Mouse (Mus musculus): Measurements from ENCODE around the gene Ak7. TPM values are rescaled to one million over a fixed set of nuclear protein-coding genes. Genes with fewer than 3 reads are reported as not detected.

The Ak7 gene
- polyA plus RNA-seq, 1 experiment from 2014 or later = 0.09 TPM

GRCm38 (mm10) chr12:105789885-105790284 lies 84.1 kb downstream of the Ak7 start:
- H3K9ac ChIP-seq (replicated peaks) = no peak overlapping the region
- no peak for ATAC-seq (ENCODE audit: insufficient number of reproducible peaks, insufficient read depth, low FRiP score, low TSS enrichment, low read depth)
- H3K36me3 ChIP-seq = peaks cover 10% of the 10 kb centered on the region; the same call in 1 of the 2 replicates
- no peak overlapping the region for H3K4me2 ChIP-seq
- WGBS = 90% methylated on average over 6 of the region's 6 CpGs
- H3K27me3 ChIP-seq = no peaks in the 10 kb centered on the region
- H3K9me3 ChIP-seq = no peaks in the 10 kb centered on the region
- no peak overlapping the region for H3K27ac ChIP-seq
- peaks cover 15% of the 10 kb centered on the region for H3K4me1 ChIP-seq (replicated peaks)
- H3K4me3 ChIP-seq (replicated peaks) = no peak overlapping the region

- Histone ChIP-seq H3K9me3 (no peaks in the 10 kb centered on the region), H3K4me3 (replicated peaks) (no peak overlapping the region), H3K4me1 (replicated peaks) (no peaks in the 10 kb centered on the region), H3K36me3 (peaks cover 18% of the 10 kb centered on the region), H3K4me2 (no peak overlapping the region), H3K27ac (no peak overlapping the region), H3K27me3 (no peaks in the 10 kb centered on the region), H3K9ac (replicated peaks) (no peak overlapping the region)
- ATAC-seq (ENCODE audit: insufficient number of reproducible peaks, insufficient read depth, low FRiP score, low TSS enrichment, low read depth) = no peak
- 93% methylated on average over 2 of the region's 2 CpGs for WGBS
Measured at GRCm38 (mm10) chr12:105794896-105795295, 89.1 kb downstream of the Ak7 start.

- Histone ChIP-seq H3K9me3 (no peaks in the 10 kb centered on the region), H3K9ac (replicated peaks) (no peak overlapping the region), H3K4me3 (replicated peaks) (no peak overlapping the region), H3K36me3 (peaks cover 45% of the 10 kb centered on the region), H3K4me1 (replicated peaks) (no peaks in the 10 kb centered on the region), H3K27me3 (no peaks in the 10 kb centered on the region), H3K4me2 (no peak overlapping the region), H3K27ac (no peak overlapping the region)
- ATAC-seq (ENCODE audit: insufficient number of reproducible peaks, insufficient read depth, low FRiP score, low TSS enrichment, low read depth) = no peak
Measured at GRCm38 (mm10) chr12:105798001-105798400, 92.2 kb downstream of the Ak7 start.

GRCm38 (mm10) chr12:105805790-105806189 lies 100.0 kb downstream of the Ak7 start:
- 96% methylated on average over 3 of the region's 3 CpGs for WGBS
- peaks cover 91% of the 10 kb centered on the region for H3K36me3 ChIP-seq
- ATAC-seq (ENCODE audit: insufficient number of reproducible peaks, insufficient read depth, low FRiP score, low TSS enrichment, low read depth) = no peak

GRCm38 (mm10) chr12:105806205-105806604 lies 100.4 kb downstream of the Ak7 start:
- Histone ChIP-seq H3K4me3 (replicated peaks) (no peak overlapping the region), H3K9ac (replicated peaks) (no peak overlapping the region), H3K27ac (no peak overlapping the region), H3K4me1 (replicated peaks) (no peaks in the 10 kb centered on the region), H3K36me3 (peaks cover 91% of the 10 kb centered on the region), H3K27me3 (no peaks in the 10 kb centered on the region), H3K4me2 (no peak overlapping the region), H3K9me3 (no peaks in the 10 kb centered on the region)
- ATAC-seq (ENCODE audit: insufficient number of reproducible peaks, insufficient read depth, low FRiP score, low TSS enrichment, low read depth) = no peak
- 97% methylated on average over 3 of the region's 3 CpGs for WGBS

More at GRCm38 (mm10) chr12:105805790-105806189, 100.0 kb downstream of the Ak7 start:
- no peaks in the 10 kb centered on the region for H3K9me3 ChIP-seq
- H3K4me1 ChIP-seq (replicated peaks) = no peaks in the 10 kb centered on the region
- H3K27ac ChIP-seq = no peak overlapping the region
- no peaks in the 10 kb centered on the region for H3K27me3 ChIP-seq
- H3K4me3 ChIP-seq (replicated peaks) = no peak overlapping the region
- no peak overlapping the region for H3K9ac ChIP-seq (replicated peaks)
- H3K4me2 ChIP-seq = no peak overlapping the region

GRCm38 (mm10) chr12:105807416-105807815 lies 101.6 kb downstream of the Ak7 start:
- no peak for ATAC-seq (ENCODE audit: insufficient number of reproducible peaks, insufficient read depth, low FRiP score, low TSS enrichment, low read depth)
- Histone ChIP-seq H3K36me3 (peaks cover 91% of the 10 kb centered on the region), H3K9me3 (no peaks in the 10 kb centered on the region), H3K27ac (no peak overlapping the region), H3K4me3 (replicated peaks) (no peak overlapping the region), H3K27me3 (no peaks in the 10 kb centered on the region), H3K4me1 (replicated peaks) (no peaks in the 10 kb centered on the region), H3K4me2 (no peak overlapping the region), H3K9ac (replicated peaks) (no peak overlapping the region)
- WGBS = 94% methylated on average over 7 of the region's 7 CpGs

- Histone ChIP-seq H3K36me3 (peaks cover 88% of the 10 kb centered on the region), H3K9me3 (no peaks in the 10 kb centered on the region), H3K4me2 (no peak overlapping the region), H3K9ac (replicated peaks) (no peak overlapping the region), H3K27ac (no peak overlapping the region), H3K4me1 (replicated peaks) (no peaks in the 10 kb centered on the region), H3K4me3 (replicated peaks) (no peak overlapping the region), H3K27me3 (no peaks in the 10 kb centered on the region)
- no peak for ATAC-seq (ENCODE audit: insufficient number of reproducible peaks, insufficient read depth, low FRiP score, low TSS enrichment, low read depth)
- WGBS = 73% methylated on average over 3 of the region's 3 CpGs
Measured at GRCm38 (mm10) chr12:105808945-105809344, 103.2 kb downstream of the Ak7 start.

- Histone ChIP-seq H3K9me3 (no peaks in the 10 kb centered on the region), H3K4me1 (replicated peaks) (no peaks in the 10 kb centered on the region), H3K9ac (replicated peaks) (no peak overlapping the region), H3K4me3 (replicated peaks) (no peak overlapping the region), H3K27ac (no peak overlapping the region), H3K36me3 (peaks cover 88% of the 10 kb centered on the region), H3K4me2 (no peak overlapping the region), H3K27me3 (no peaks in the 10 kb centered on the region)
- no peak for ATAC-seq (ENCODE audit: insufficient number of reproducible peaks, insufficient read depth, low FRiP score, low TSS enrichment, low read depth)
- WGBS = 91% methylated on average over 6 of the region's 6 CpGs
Measured at GRCm38 (mm10) chr12:105810608-105811007, 104.8 kb downstream of the Ak7 start.

GRCm38 (mm10) chr12:105813957-105814356 lies 108.2 kb downstream of the Ak7 start:
- H3K4me2 ChIP-seq = no peak overlapping the region

GRCm38 (mm10) chr12:105823472-105823871 lies 117.7 kb downstream of the Ak7 start:
- Histone ChIP-seq H3K9me3 (no peaks in the 10 kb centered on the region), H3K4me1 (replicated peaks) (no peaks in the 10 kb centered on the region), H3K9ac (replicated peaks) (no peak overlapping the region), H3K4me3 (replicated peaks) (no peak overlapping the region), H3K4me2 (no peak overlapping the region), H3K27me3 (no peaks in the 10 kb centered on the region), H3K27ac (no peak overlapping the region), H3K36me3 (peaks cover 98% of the 10 kb centered on the region)
- ATAC-seq (ENCODE audit: insufficient number of reproducible peaks, insufficient read depth, low FRiP score, low TSS enrichment, low read depth) = no peak
- WGBS = 87% methylated on average over 4 of the region's 4 CpGs

More at GRCm38 (mm10) chr12:105813957-105814356, 108.2 kb downstream of the Ak7 start:
- Histone ChIP-seq H3K4me3 (replicated peaks) (no peak overlapping the region), H3K27ac (no peak overlapping the region), H3K4me1 (replicated peaks) (no peaks in the 10 kb centered on the region), H3K36me3 (peaks cover 79% of the 10 kb centered on the region), H3K9ac (replicated peaks) (no peak overlapping the region), H3K9me3 (no peaks in the 10 kb centered on the region), H3K27me3 (no peaks in the 10 kb centered on the region)
- no peak for ATAC-seq (ENCODE audit: insufficient number of reproducible peaks, insufficient read depth, low FRiP score, low TSS enrichment, low read depth)
- WGBS = 92% methylated on average over 6 of the region's 6 CpGs

GRCm38 (mm10) chr12:105824743-105825142 lies 119.0 kb downstream of the Ak7 start:
- H3K9me3 ChIP-seq = no peaks in the 10 kb centered on the region
- peaks cover 98% of the 10 kb centered on the region for H3K36me3 ChIP-seq
- H3K4me1 ChIP-seq (replicated peaks) = no peaks in the 10 kb centered on the region
- no peak for ATAC-seq (ENCODE audit: insufficient number of reproducible peaks, insufficient read depth, low FRiP score, low TSS enrichment, low read depth)
- no peak overlapping the region for H3K4me2 ChIP-seq
- H3K4me3 ChIP-seq (replicated peaks) = no peak overlapping the region
- WGBS = 65% methylated on average over 8 of the region's 8 CpGs
- H3K27me3 ChIP-seq = no peaks in the 10 kb centered on the region
- no peak overlapping the region for H3K27ac ChIP-seq
- H3K9ac ChIP-seq (replicated peaks) = no peak overlapping the region

GRCm38 (mm10) chr12:105825266-105825665 lies 119.5 kb downstream of the Ak7 start:
- ATAC-seq (ENCODE audit: insufficient number of reproducible peaks, insufficient read depth, low FRiP score, low TSS enrichment, low read depth) = no peak
- H3K27me3 ChIP-seq = no peaks in the 10 kb centered on the region
- H3K4me1 ChIP-seq (replicated peaks) = no peaks in the 10 kb centered on the region
- H3K4me2 ChIP-seq = no peak overlapping the region
- H3K9ac ChIP-seq (replicated peaks) = no peak overlapping the region
- H3K4me3 ChIP-seq (replicated peaks) = no peak overlapping the region
- H3K9me3 ChIP-seq = no peaks in the 10 kb centered on the region
- H3K27ac ChIP-seq = no peak overlapping the region
- WGBS = 89% methylated on average over 4 of the region's 4 CpGs
- peaks cover 97% of the 10 kb centered on the region for H3K36me3 ChIP-seq

Measured in limb, embryonic 12.5 days (tissue).